Mouse (Mus musculus) left cerebral cortex, postnatal 10 days (tissue): ENCODE results near the gene Rho. TPM values are rescaled to one million over a fixed set of nuclear protein-coding genes. Genes with fewer than 3 reads are reported as not detected.
A peak's percentile ranks its signal among the peaks of the same experiment; 100 is the strongest.

Source experiments
- DNase-seq, 2 experiments: peaks; one replicate each; pipeline ENCODE4 v3.0.0; 2021 to 2022; ENCODE audit warnings: low spot score in 2 of 2, mixed read lengths in 1 of 2; ENCODE audit errors: extremely low spot score in 1 of 2
- intact Hi-C: fragments of 180-260 bp; cut with DNase I; formaldehyde crosslinking; loops from one replicate; pipeline ENCODE4 v1.15.1; 2025
- total RNA-seq, 2 experiments: library from RNA; stranded (reverse); gene quantifications; 2 replicates each; pipeline ENCODE4 v1.2.3; 2021

Gene Rho
- total RNA-seq, 2 experiments from 2014 or later: 0.36 to 0.49 TPM

- intact Hi-C loops: no loop called here
- no peak for DNase-seq
These were observed 19.8 kb upstream of the Rho start for GRCm38 (mm10) chr6:115911763-115912162.

DNA sequence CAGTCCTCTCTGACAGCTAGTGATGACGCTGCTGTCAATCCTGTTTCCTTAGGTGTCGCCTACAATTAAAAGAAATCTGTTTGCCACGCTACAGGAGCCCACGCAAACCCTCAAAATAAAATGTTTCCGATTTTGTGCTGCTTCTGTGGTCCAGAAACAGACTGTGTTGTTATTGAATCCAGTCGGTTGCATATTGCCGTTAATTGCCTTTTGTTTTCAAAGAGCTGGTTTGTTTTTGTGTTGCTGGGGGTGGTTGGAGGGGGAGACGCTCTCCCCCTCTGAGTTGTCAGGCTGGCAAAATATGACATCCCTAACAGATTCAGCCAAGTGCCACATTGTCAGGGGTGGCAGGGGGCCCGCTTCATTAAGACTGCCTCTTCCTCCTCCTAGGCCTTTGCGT, 18.1 kb upstream of the Rho start:
- intact Hi-C loops: no loop called here
- no peak for DNase-seq

DNA sequence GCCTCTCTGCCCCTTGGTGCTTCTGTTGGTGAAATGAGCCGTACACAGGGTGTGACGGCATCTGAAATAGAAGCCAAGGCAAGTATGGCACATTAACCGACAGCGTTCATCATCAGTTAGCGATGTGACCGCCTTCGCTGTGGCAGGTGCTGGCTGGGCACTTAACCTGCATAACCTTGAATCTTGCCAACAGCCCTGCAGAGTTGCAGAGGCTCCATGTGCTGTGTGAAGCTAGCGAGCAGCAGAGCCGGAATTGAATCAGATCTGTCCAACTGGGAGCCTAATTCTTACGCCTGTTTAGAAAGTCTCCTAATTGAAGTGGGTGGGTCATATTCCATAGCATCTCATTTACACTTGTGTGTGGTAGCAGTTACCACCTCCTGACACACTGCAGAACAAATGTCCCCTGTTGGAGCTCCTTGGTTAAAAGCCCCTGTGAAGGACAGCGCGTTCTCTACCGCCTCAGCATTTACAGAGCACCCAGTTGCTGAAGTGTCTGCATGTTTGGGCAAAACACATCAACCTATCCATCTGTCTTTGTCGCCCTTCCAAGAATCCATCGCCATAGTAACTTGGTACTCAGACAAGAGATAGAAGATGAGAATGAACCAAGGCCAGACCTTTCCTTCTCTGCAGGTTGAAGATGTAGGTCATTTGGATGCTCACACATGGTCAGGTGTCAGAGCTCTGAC, 16.9 kb upstream of the Rho start:
- DNase-seq: peak in 1 of 2 experiments; percentile 59

DNA sequence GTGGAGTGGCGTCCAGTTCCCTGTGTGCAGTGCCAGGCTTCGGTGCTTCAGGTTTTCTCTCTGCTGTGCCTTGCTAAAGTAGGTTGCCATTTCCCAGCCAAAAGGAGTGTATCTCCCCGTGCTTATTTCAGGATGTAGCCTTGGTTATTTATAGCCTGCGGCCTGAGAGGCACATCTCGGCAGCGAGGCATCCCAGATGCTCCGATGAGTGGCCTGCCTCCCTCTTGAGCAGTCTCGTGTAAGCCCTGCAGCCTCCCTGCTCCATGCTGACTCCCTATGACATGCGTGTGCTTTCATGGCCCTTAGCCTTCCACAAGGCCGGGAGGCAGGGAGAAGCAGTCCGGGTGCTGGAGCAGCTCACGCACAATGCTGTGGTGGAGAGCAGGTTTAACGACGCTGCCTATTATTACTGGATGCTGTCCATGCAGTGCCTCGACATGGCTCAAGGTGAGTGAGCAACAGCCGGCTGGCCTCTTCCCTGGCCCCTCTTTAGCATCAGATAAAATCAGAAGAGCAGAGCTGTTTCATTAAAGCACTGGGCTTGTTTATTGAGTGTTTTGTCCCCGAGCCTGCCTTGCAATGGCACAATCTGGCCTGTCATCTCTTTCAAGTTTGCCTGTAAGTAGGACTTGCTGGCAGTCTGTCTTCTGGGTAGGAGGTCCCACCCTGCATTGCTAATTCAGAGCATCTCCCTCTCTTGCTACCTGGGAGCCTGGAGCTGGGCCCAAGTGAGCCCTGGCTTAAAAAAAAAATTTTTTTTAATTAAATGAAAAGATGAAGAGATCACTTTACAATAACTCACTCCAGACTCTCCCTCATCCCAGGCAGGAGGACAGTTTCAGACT, 15.7 kb upstream of the Rho start:
- intact Hi-C loops: no loop called here
- DNase-seq: peak in 1 of 2 experiments; percentile 66

More for the DNA sequence above, 16.9 kb upstream of the Rho start:
- intact Hi-C loops: no loop called here

DNA sequence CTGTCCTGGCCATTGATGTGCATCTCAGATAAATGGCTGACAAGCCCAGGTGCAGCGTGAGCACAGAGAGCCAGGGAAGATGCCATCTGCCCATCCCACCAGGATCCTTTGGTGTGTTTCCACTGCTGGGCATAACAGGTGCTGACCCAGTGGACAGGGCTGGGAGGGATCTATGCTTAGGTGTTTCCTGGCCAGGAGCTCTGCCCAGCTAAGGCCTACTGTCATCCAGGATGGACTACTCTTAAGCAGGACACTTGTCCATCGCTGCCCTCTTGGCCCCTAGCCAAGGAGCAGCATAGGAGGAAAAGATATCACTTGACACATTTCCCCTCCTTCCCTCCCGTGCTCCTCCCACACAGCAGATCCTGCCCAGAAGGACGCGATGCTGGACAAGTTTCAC, 14.9 kb upstream of the Rho start:
- intact Hi-C loops: no loop called here

DNA sequence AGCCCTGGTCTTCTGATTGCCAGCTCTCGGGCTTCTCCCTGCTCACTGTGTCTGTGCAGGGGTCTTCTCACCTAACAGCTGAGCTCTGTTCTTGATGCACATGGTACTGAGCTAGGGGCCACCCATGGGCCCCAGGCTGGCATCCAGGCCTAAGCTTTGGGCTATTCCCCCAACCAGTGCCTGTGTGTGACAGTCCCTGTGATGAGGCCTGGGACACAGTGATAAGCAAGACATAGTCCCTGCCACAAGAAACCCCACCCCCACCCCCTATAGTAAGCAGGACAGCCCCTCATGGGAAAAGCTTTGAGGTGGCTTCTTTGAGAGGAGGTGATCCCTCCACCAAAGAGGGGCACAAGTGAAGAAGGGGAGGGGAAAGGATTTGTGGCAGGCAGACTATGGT, 12.9 kb upstream of the Rho start:
- DNase-seq: no peak
- intact Hi-C loops: no loop called here

More for the DNA sequence above, 14.9 kb upstream of the Rho start:
- DNase-seq: no peak

- DNase-seq: no peak
- intact Hi-C loops: no loop called here
These were observed 11.7 kb upstream of the Rho start for GRCm38 (mm10) chr6:115919876-115920275.

DNA sequence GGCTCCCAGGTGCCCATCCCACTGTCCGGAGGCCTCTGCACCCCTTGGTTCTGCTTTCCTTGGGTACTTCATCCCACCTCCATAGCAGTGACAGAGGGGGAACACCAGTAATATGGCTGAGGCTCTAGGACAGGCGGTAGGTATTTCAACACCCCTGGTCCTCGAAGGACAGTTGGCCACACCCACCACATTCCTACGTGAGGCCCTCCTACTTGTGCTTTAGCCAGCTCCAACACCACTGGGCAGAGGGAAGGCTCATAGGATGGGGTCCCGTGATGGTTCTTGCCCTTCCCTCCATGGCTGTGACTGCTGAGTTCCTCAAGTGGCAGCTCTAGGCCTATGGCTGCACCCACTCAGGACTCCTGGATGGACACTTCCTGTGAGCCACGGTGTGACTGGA, 6.7 kb upstream of the Rho start:
- intact Hi-C loops: no loop called here
- DNase-seq: no peak

DNA sequence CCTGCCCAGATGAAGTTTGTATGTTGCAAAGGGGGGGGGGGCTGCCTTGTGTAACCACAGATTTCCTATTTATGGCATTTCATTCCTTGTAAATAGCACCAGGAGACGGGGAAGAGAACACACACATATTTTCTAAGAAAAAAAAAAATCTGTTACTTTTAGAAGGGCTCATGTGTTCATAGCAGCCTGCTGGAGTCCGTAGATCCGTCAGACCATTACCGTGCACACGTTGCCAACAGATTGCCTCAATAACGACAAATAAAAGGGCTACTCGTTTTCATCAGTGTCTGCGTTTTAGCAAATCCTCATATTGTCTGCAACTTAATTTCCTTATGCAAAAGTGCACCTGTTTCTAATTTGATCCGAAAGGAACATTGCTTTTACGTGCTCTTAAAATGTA, 5.1 kb upstream of the Rho start:
- no peak for DNase-seq
- intact Hi-C loops: no loop called here

- intact Hi-C loops: no loop called here
- no peak for DNase-seq
These were observed 4.0 kb upstream of the Rho start for GRCm38 (mm10) chr6:115927292-115928242.

DNA sequence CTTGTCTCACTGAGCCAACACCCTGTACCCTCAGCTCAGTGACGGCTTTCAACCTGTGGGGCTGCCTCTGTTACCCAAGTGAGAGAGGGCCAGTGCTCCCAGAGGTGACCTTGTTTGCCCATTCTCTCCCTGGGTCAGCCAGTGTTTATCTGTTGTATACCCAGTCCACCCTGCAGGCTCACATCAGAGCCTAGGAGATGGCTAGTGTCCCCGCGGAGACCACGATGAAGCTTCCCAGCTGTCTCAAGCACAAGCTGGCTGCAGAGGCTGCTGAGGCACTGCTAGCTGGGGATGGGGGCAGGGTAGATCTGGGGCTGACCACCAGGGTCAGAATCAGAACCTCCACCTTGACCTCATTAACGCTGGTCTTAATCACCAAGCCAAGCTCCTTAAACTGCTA, 1.5 kb upstream of the Rho start:
- no peak for DNase-seq
- intact Hi-C loops: no loop called here

GRCm38 (mm10) chr6:115932391-115932790, 843 bp downstream of the Rho start:
- intact Hi-C loops: no loop called here
- DNase-seq: no peak

GRCm38 (mm10) chr6:115935544-115935943, 4.0 kb downstream of the Rho start:
- intact Hi-C loops: no loop called here
- DNase-seq: no peak

GRCm38 (mm10) chr6:115938011-115938410, 6.5 kb downstream of the Rho start:
- no peak for DNase-seq
- intact Hi-C loops: no loop called here

DNA sequence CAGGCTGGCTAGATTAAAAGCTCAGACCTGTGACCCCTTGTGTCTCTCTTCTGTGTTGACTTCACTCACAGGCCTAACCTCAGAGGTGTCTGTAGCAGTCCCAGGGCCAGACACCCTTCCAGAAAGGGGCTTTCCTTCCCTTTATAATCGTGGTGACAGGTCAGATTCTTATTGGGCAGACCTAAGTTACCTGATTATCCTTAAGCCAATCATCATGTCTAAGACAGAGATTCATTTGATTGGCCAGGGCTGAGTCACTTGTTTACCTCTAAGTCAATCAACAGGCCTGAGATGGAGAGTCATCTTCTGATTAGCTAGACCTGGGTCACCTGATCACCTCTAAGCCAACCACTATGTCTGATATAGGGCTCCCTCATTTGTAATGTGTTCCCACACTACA, 7.2 kb downstream of the Rho start:
- intact Hi-C loops: no loop called here

GRCm38 (mm10) chr6:115940603-115941002, 9.1 kb downstream of the Rho start:
- intact Hi-C loops: no loop called here
- DNase-seq: no peak

More for the DNA sequence above, 7.2 kb downstream of the Rho start:
- DNase-seq: no peak

DNA sequence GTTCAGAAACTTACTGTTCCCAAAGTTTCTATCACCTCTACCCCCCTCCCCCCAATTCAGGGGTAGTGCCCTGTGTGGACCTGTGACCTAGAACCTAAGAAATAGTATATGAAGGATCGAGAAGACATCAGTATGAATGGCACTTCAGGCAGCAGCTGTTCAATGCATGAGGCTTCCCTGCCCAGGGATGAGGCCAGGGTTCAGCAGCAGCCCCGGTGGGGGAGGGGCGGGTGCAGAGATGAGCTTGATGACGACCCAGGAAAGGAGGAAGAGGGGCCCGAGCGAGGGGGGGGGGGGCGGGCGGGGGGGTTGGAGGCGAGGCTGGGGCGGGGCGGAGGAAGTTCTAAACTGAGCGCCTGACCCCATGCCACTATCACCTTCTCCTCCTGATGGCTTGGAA, 9.6 kb downstream of the Rho start:
- intact Hi-C loops: no loop called here
- no peak for DNase-seq

DNA sequence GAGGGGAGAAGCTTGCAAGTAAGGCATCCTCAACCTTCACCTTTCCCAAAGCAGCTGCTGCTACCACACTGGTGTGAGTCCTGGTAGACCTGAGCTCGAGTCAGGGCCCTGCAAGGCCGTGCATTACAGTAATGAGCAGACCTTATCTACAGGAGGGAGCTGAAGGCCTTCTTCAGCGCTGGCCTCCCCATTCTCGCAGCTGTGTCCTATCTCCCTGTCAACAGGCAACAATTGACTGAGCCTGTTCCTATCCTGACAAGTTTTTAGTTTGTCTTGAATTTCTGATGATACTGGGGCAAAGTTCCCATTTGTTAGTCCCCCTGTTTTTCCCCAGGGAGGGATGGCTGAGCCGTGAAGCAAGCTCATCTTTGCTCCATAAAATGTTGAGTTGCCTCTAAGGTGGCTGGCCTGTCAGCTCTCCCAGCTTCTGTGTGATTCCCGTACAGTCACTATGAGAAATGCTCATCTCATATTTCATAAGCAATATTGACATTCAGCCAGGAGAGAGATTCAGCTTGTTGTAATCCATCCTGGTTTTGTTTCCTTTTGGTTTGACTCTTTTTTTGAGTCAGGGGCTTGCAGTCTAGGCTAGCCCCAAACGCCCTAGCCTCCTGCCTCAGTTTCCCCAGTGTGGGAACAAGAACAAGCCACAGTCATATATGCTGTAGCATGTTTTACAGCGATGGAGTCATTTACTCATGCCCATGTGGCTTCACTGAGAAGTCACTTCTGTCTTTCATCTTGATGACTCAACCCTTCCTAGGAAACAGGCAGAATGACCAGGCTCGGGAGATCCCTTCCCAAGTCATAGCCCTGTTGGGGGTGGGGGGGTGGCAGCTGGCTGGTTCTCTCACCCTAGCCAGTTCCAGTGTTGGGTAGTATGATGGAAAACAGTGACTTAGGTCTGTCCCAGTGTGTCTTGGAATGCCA, 12.2 kb downstream of the Rho start:
- intact Hi-C loops: no loop called here
- DNase-seq: no peak
